Mouse (Mus musculus) kidney, embryonic 16.5 days (tissue): ENCODE measurements around the gene Plxdc2. TPM values are rescaled to one million over a fixed set of nuclear protein-coding genes. Genes with fewer than 3 reads are reported as not detected.
A peak's percentile ranks its signal among the peaks of the same experiment; 100 is the strongest.
"Not testable (repeated sequence)": the region's sequence is repeated elsewhere in the genome, so short reads cannot be mapped to it uniquely, and the experiment has no call there.

Experiments
- ATAC-seq: fragments of 200-750 bp; cut with Nextera tagmentation; 2 replicates; pipeline ENCODE4 v1.8.0; 2017; ENCODE audit warnings: moderate TSS enrichment; ENCODE audit not compliant: low FRiP score, low TSS enrichment
- H3K27ac ChIP-seq: fragments of 300-500 bp; sonication (generic); 2 replicates; pipeline ENCODE4 v1.5.1; 2014; ENCODE audit warnings: low read length
- H3K27me3 ChIP-seq: fragments of 300-500 bp; sonication (generic); 2 replicates; pipeline ENCODE4 v1.6.1; 2014; ENCODE audit warnings: low read length, control low read depth, mixed read lengths; ENCODE audit not compliant: insufficient read depth
- H3K36me3 ChIP-seq: fragments of 300-500 bp; sonication (generic); 2 replicates; pipeline ENCODE4 v1.6.1; 2014; ENCODE audit warnings: low read length, control low read depth, mixed read lengths; ENCODE audit not compliant: insufficient read depth
- H3K4me1 ChIP-seq: fragments of 300-500 bp; sonication (generic); 2 replicates; pipeline ENCODE4 v1.6.1; 2014; ENCODE audit warnings: low read length, control low read depth, mixed read lengths; ENCODE audit not compliant: insufficient read depth
- H3K4me2 ChIP-seq: fragments of 300-500 bp; sonication (generic); replicated peaks from 2 replicates; pipeline ENCODE4 v1.6.1; 2014; ENCODE audit warnings: low read depth, low read length
- H3K4me3 ChIP-seq: fragments of 300-500 bp; sonication (generic); 2 replicates; pipeline ENCODE4 v1.5.1; 2014; ENCODE audit warnings: mild to moderate bottlenecking, low read length
- H3K9ac ChIP-seq: fragments of 300-500 bp; sonication (generic); replicated peaks from 2 replicates; pipeline ENCODE4 v1.6.1; 2014; ENCODE audit warnings: low read length
- H3K9me3 ChIP-seq: fragments of 300-500 bp; sonication (generic); 2 replicates; pipeline ENCODE4 v1.6.1; 2016; ENCODE audit warnings: low read length, control low read depth
- WGBS: fragments of 180-500 bp; shearing (Covaris S2); extraction: QIAGEN DNeasy Blood & Tissue Kit; methylation state at CpG from one replicate; pipeline ENCODE4 v1.1.7; 2014; 5-methylcytosine and 5-hydroxymethylcytosine counted together
- polyA plus RNA-seq: library from polyadenylated mRNA; unstranded; fragments of >200 nt; fragmentation: Nextera tagmentation; extraction: Ambion mirVana; gene quantifications from 2 replicates; pipeline ENCODE4 v1.2.1, GENCODE M21; 2015

Plxdc2 gene
- polyA plus RNA-seq, 1 experiment from 2014 or later, result 41.0 TPM

DNA sequence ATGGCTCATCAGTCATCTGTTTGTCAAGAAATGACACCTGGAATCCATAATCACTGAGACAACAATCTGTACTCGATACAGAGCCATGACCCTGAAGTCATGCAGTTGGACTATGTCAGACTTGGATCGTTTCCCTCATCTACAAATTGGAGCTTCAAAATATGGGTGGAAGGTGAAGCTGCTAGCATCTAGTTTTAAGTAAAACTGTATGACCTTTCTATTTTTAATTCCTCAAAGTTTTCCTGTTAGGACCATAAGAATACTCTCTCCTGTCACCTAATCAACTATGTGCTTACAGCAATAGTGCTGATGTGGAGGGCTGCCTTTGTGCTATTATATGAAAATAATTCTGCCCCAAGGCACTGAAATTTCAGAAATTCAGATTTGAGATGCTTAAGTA lies 401.1 kb downstream of the Plxdc2 start:
- H3K4me2 ChIP-seq, result no peak overlapping the region
- no peak for ATAC-seq
- no peaks in the 10 kb centered on the region for H3K27me3 ChIP-seq
- no peaks in the 10 kb centered on the region for H3K9me3 ChIP-seq
- no peak overlapping the region for H3K9ac ChIP-seq
- WGBS, result 69% methylated on average over 2 of the region's 2 CpGs
- H3K4me3 ChIP-seq, result no peak overlapping the region
- no peaks in the 10 kb centered on the region for H3K4me1 ChIP-seq
- H3K36me3 ChIP-seq, result no peaks in the 10 kb centered on the region
- H3K27ac ChIP-seq, result no peak overlapping the region

DNA sequence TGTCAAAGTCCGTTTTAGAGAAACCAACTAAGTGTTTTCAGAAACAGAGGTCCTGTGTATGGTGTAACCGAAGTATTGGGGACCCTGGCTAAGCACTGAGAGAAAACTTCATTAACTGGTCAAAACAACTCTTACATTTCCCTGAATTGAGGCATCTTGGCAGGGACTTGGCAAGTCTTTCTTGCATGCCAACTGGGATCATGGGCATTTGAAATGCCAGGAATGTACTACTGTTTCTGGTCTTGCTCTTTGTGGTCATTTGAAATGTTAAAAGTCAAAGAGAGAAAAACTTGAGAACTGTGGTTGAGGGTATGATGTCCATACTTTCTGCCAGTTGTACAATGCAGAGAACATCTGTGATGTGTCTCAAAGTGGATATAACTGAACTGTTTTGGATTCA lies 403.7 kb downstream of the Plxdc2 start:
- no peak for ATAC-seq
- Histone ChIP-seq H3K27me3 (no peaks in the 10 kb centered on the region), H3K9me3 (no peaks in the 10 kb centered on the region), H3K4me1 (no peaks in the 10 kb centered on the region), H3K4me2 (no peak overlapping the region), H3K4me3 (no peak overlapping the region), H3K9ac (no peak overlapping the region), H3K27ac (no peak overlapping the region), H3K36me3 (no peaks in the 10 kb centered on the region)
- WGBS, result 94% methylated on average over 2 of the region's 2 CpGs

DNA sequence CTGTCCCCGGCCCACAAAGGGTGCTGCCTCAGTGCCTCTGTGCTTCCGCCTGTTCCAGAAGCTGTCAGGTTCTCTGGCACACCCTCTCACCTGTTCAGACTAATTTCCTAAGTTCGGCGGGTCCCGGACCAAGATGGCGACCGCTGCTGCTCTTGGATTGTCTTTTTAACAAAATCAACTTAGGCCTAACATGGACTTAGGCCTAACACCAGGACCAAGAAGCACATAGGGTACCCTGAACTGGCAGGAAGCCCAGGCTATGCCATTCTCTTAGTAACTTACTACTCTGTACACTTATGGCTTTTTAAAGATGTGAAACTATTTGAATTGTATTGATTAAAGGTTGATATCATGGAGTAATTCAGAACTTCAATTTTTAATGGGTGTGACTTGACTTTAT lies 413.0 kb downstream of the Plxdc2 start:
- ATAC-seq, H3K27me3 ChIP-seq, H3K4me2 ChIP-seq, H3K4me1 ChIP-seq, H3K9ac ChIP-seq, H3K36me3 ChIP-seq, H3K9me3 ChIP-seq, H3K27ac ChIP-seq, H3K4me3 ChIP-seq: not testable (repeated sequence)
- WGBS, result 97% methylated on average over 5 of the region's 7 CpGs

DNA sequence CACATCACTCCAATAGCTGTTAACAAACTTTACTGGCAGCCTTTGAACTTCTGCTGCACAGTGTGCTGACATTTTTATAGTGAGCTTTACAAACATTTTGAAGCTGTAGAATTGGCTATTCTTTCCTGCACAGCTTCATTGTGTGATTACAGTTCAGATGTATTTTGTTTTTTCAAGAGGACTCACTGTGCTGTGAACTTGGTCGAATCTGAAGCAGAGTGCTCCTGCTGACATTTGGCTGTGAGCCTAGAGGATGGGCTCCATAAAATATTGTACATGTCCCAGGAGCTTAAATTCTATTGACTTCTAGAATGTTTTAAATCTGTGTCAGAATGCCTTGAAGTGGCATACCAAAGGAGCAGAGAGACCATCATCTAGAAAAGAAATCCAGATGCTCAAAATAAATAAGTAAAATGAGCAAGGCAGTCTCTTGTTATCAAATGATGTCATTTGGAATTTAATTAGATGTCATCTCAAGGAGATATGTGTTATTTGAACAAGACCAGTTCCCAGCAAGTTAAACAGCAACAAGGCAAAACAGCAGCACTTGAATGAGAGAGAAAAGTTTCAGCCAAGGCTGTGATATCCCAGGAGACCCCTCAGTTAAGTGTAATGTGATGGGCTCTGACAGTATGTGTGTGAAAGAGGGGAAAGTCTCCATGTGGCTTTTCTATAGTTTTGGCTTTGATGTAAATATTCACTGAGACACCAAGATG lies 417.5 kb downstream of the Plxdc2 start:
- Histone ChIP-seq H3K9me3 (no peaks in the 10 kb centered on the region), H3K4me2 (no peak overlapping the region), H3K27ac (no peak overlapping the region), H3K4me1 (no peaks in the 10 kb centered on the region), H3K27me3 (no peaks in the 10 kb centered on the region), H3K36me3 (no peaks in the 10 kb centered on the region), H3K4me3 (no peak overlapping the region), H3K9ac (no peak overlapping the region)
- peak; percentile 75; the same call in 1 of the 2 replicates for ATAC-seq
- WGBS, result 28% methylated on average over 1 of the region's 1 CpGs

DNA sequence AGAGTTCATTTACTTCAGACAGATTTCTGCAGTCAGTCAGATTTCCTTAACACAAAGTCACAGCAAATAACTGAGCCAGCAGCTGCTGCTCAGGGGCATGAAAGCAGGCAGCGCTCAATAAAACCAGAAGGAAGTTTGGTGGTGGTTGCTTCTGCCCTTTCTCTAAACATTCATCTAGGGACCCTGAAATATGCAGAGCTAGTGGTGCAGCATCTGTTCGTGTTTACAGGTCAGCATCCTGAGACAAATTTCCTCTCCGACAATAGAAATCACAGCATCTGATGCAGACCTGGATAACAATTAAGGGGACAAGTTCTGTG lies 418.0 kb downstream of the Plxdc2 start:
- no peak overlapping the region for H3K9ac ChIP-seq
- no peaks in the 10 kb centered on the region for H3K4me1 ChIP-seq
- H3K9me3 ChIP-seq, result no peaks in the 10 kb centered on the region
- no peak for ATAC-seq
- H3K36me3 ChIP-seq, result no peaks in the 10 kb centered on the region
- no peak overlapping the region for H3K27ac ChIP-seq
- 53% methylated on average over 3 of the region's 3 CpGs for WGBS
- no peak overlapping the region for H3K4me3 ChIP-seq
- H3K27me3 ChIP-seq, result no peaks in the 10 kb centered on the region
- no peak overlapping the region for H3K4me2 ChIP-seq

DNA sequence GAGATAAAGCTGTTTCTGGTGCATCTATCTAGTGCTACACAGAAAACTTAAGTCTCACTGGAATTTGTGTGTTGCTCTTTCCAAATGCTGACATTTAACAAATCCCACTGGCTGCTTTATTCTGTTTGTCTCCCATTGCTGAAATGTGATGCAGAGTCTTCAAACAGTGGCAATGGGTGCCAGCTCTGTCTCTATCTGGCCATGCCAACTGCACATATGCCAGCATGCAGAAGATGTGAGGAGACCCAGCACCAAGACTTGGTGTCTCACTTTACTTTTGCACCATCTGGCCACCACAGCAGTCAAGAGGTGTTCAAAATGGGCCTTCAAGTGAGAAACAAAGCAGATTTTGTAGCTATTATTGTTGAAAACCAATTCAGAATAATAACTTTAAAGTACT lies 439.2 kb downstream of the Plxdc2 start:
- no peak overlapping the region for H3K4me3 ChIP-seq
- no peaks in the 10 kb centered on the region for H3K4me1 ChIP-seq
- no peak overlapping the region for H3K4me2 ChIP-seq
- no peak overlapping the region for H3K9ac ChIP-seq
- H3K27ac ChIP-seq, result no peak overlapping the region
- no peaks in the 10 kb centered on the region for H3K9me3 ChIP-seq
- no peaks in the 10 kb centered on the region for H3K27me3 ChIP-seq
- no peaks in the 10 kb centered on the region for H3K36me3 ChIP-seq
- no peak for ATAC-seq
